Mouse (Mus musculus) myocyte (in vitro differentiated cells): ENCODE data around the gene Ubqln4. TPM values are rescaled to one million over a fixed set of nuclear protein-coding genes. Genes with fewer than 3 reads are reported as not detected.
A peak's percentile ranks its signal among the peaks of the same experiment; 100 is the strongest.

Experiments used
- H3K27me3 ChIP-seq: one replicate; pipeline ENCODE4 v1.6.1; 2011; ENCODE audit not compliant: control insufficient read depth, insufficient read depth, insufficient read length
- H3K36me3 ChIP-seq: one replicate; pipeline ENCODE4 v1.6.1; 2011; ENCODE audit not compliant: control insufficient read depth, insufficient read depth
- H3K4me2 ChIP-seq: one replicate; pipeline ENCODE4 v1.6.1; 2011; ENCODE audit warnings: low read depth, control low read depth
- H3K4me3 ChIP-seq: one replicate; pipeline ENCODE4 v1.5.1; 2011; ENCODE audit warnings: mild to moderate bottlenecking, control low read depth, moderate library complexity
- H3K79me2 ChIP-seq: one replicate; pipeline ENCODE4 v1.6.1; 2011; ENCODE audit not compliant: control insufficient read depth, insufficient read depth
- H3ac ChIP-seq: one replicate; pipeline ENCODE4 v1.6.1; 2011; ENCODE audit not compliant: control insufficient read depth, insufficient read length
- CEBPB ChIP-seq: IDR thresholded peaks from 2 replicates; pipeline ENCODE4 v1.6.1; 2011; ENCODE audit warnings: mild to moderate bottlenecking, moderate library complexity; ENCODE audit not compliant: poor library complexity, insufficient read depth, severe bottlenecking
- E2F4 ChIP-seq: IDR thresholded peaks from one replicate; pipeline ENCODE4 v1.6.1; 2011; ENCODE audit warnings: mild to moderate bottlenecking, control low read depth, moderate library complexity; ENCODE audit not compliant: insufficient read depth
- MAX ChIP-seq: IDR thresholded peaks from one replicate; pipeline ENCODE4 v1.6.1; 2011; ENCODE audit warnings: low read depth, mild to moderate bottlenecking, control low read depth
- MYOD1 ChIP-seq, 3 experiments: IDR thresholded peaks; one replicate each; pipeline ENCODE4 v1.6.1; 2011; ENCODE audit warnings: control low read depth in 2 of 3, low read depth in 2 of 3, mild to moderate bottlenecking in 2 of 3, moderate library complexity in 1 of 3; ENCODE audit not compliant: insufficient read length in 2 of 3, control insufficient read depth in 1 of 3
- MYOG ChIP-seq, 3 experiments: IDR thresholded peaks; one replicate each; pipeline ENCODE4 v1.6.1; 2011; ENCODE audit warnings: control low read depth in 2 of 3, low read depth in 2 of 3, mild to moderate bottlenecking in 2 of 3; ENCODE audit not compliant: insufficient read length in 2 of 3, control insufficient read depth in 1 of 3, insufficient read depth in 1 of 3
- POLR2A ChIP-seq: IDR thresholded peaks from one replicate; pipeline ENCODE4 v1.6.1; 2011; ENCODE audit warnings: low read depth, mild to moderate bottlenecking, control low read depth, moderate library complexity; ENCODE audit not compliant: insufficient read length
- POLR2AphosphoS2 ChIP-seq: IDR thresholded peaks from one replicate; pipeline ENCODE4 v1.6.1; 2011; ENCODE audit warnings: low read depth, control low read depth; ENCODE audit not compliant: insufficient read length
- REST ChIP-seq: IDR thresholded peaks from one replicate; pipeline ENCODE4 v1.6.1; 2011; ENCODE audit warnings: mild to moderate bottlenecking, control low read depth, moderate library complexity; ENCODE audit not compliant: insufficient read depth, insufficient read length
- SRF ChIP-seq: IDR thresholded peaks from one replicate; pipeline ENCODE4 v1.6.1; 2011; ENCODE audit warnings: low read depth; ENCODE audit not compliant: control insufficient read depth, insufficient read length
- TCF12 ChIP-seq: IDR thresholded peaks from one replicate; pipeline ENCODE4 v1.6.1; 2011; ENCODE audit warnings: mild to moderate bottlenecking, control low read depth; ENCODE audit not compliant: poor library complexity, insufficient read depth, severe bottlenecking
- TCF3 ChIP-seq: IDR thresholded peaks from one replicate; pipeline ENCODE4 v1.6.1; 2011; ENCODE audit warnings: low read depth, control low read depth; ENCODE audit not compliant: insufficient read length
- USF1 ChIP-seq: IDR thresholded peaks from one replicate; pipeline ENCODE4 v1.6.1; 2011; ENCODE audit warnings: low read depth, mild to moderate bottlenecking, control low read depth, moderate library complexity
- polyA plus RNA-seq: library from polyadenylated mRNA; unstranded; fragments of >200 nt; fragmentation: generic; extraction: Trizol; gene quantifications from one replicate; pipeline ENCODE4 v1.2.1, GENCODE M21; 2012; ENCODE audit warnings: missing spikeins

The Ubqln4 gene
- polyA plus RNA-seq, 1 experiment = 44.9 TPM

DNA sequence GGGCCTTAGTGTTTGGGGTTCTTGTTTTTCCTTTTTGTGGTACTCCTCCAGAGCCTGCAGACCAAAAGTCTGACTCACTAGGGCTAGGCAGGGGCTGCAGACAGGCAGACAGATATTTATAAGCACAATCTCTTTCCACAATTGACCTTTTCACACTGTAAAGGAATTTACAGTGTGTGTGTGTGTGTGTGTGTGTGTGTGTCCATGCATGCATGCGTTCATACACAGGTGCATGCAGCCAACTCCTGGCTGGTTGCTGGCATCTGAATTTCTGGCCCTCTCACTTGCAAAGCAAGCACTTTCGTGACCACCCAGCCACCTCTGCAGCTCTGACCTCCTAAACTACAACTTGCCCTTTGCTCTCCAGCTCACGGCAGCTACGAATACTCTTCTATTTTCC is 55.5 kb downstream of the Ubqln4 start:
- H3K36me3 ChIP-seq = no peaks in the 10 kb centered on the region
- peak overlapping the region; percentile 91 for H3K4me2 ChIP-seq
- peak overlapping the region; percentile 8 for H3K4me3 ChIP-seq
- H3K79me2 ChIP-seq = no peaks in the 10 kb centered on the region
- no peak overlapping the region for H3ac ChIP-seq
- no peak for TF ChIP-seq MAX
- no peak for TF ChIP-seq USF1
- no peak for TF ChIP-seq TCF3
- TF ChIP-seq MYOD1 (IDR thresholded peaks at IDR 0.05; ENCODE audit: control insufficient read depth in 1 of 3, insufficient read length in 2 of 3, low read depth in 2 of 3) = peak in 2 of 3 experiments; percentile 73 to 87
- no peak for TF ChIP-seq E2F4
- TF ChIP-seq SRF = no peak
- no peak for TF ChIP-seq POLR2AphosphoS2
- no peak for TF ChIP-seq REST
- TF ChIP-seq POLR2A = no peak
- no peak for TF ChIP-seq TCF12
- no peak for TF ChIP-seq CEBPB
- peak in 2 of 3 experiments; percentile 35 to 78 for TF ChIP-seq MYOG (IDR thresholded peaks at IDR 0.05; ENCODE audit: control insufficient read depth in 1 of 3, insufficient read depth in 1 of 3, insufficient read length in 2 of 3, low read depth in 2 of 3)
- H3K27me3 ChIP-seq = no peaks in the 10 kb centered on the region

DNA sequence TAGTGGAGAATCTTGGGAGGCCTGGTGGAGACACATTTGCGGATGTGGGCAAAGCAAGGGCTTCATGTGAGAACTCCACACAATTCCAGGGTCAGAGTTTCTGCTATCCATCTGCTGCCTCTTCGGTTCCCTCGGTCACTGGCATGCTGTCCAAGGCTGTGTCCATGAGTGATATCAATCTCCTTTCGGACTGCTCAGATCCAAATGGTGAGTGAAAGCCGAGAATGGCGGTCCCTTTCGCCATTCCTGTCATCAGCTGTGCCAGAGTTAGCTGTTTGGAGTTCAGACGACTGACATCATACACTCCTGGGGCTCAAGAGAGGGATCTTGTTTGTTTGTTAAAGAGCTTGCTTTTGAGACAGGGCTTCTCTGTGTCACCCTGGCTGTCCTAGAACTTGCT is 60.9 kb downstream of the Ubqln4 start:
- Histone ChIP-seq H3K36me3 (peaks cover 17% of the 10 kb centered on the region), H3K27me3 (no peaks in the 10 kb centered on the region), H3K4me3 (no peak overlapping the region), H3K4me2 (no peak overlapping the region), H3K79me2 (peaks cover 33% of the 10 kb centered on the region), H3ac (no peak overlapping the region)
- TF ChIP-seq MYOG (IDR thresholded peaks at IDR 0.05; ENCODE audit: control insufficient read depth in 1 of 3, insufficient read depth in 1 of 3, insufficient read length in 2 of 3, low read depth in 2 of 3) (no peak), MAX (no peak), MYOD1 (IDR thresholded peaks at IDR 0.05; ENCODE audit: control insufficient read depth in 1 of 3, insufficient read length in 2 of 3, low read depth in 2 of 3) (no peak), REST (no peak), POLR2A (no peak), CEBPB (no peak), USF1 (no peak), TCF12 (no peak), TCF3 (no peak), POLR2AphosphoS2 (no peak), SRF (no peak), E2F4 (no peak)

DNA sequence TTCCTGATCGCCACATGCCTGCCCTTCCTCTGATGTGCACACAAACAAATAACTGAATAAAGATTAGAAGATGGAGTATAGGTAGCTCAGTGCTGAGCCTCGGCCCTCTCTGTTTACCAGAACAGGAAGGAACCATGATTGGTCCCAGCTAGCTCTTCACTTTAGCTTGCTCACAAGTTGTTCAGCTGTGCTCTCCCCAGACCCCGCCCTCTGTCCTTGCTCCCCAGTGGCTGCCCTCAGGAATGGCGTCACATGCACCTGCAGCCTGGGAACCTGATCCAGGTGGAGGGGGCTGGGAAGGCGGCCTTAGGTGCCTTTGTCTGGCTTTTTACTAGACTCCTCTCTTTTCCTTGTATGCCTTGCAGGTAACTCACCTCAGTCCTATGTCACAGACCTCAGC is 61.6 kb downstream of the Ubqln4 start:
- H3K4me2 ChIP-seq = peak overlapping the region; percentile 83
- peaks cover 17% of the 10 kb centered on the region for H3K36me3 ChIP-seq
- H3K27me3 ChIP-seq = no peaks in the 10 kb centered on the region
- no peak overlapping the region for H3ac ChIP-seq
- TF ChIP-seq USF1 (no peak), MYOD1 (IDR thresholded peaks at IDR 0.05; ENCODE audit: control insufficient read depth in 1 of 3, insufficient read length in 2 of 3, low read depth in 2 of 3) (peak in 1 of 3 experiments; percentile 28), E2F4 (no peak), POLR2AphosphoS2 (no peak), MAX (no peak), POLR2A (no peak), TCF12 (no peak), MYOG (IDR thresholded peaks at IDR 0.05; ENCODE audit: control insufficient read depth in 1 of 3, insufficient read depth in 1 of 3, insufficient read length in 2 of 3, low read depth in 2 of 3) (peak in 1 of 3 experiments; percentile 77), TCF3 (no peak), REST (no peak)
- peaks cover 40% of the 10 kb centered on the region for H3K79me2 ChIP-seq
- H3K4me3 ChIP-seq = peak overlapping the region; percentile 94

DNA sequence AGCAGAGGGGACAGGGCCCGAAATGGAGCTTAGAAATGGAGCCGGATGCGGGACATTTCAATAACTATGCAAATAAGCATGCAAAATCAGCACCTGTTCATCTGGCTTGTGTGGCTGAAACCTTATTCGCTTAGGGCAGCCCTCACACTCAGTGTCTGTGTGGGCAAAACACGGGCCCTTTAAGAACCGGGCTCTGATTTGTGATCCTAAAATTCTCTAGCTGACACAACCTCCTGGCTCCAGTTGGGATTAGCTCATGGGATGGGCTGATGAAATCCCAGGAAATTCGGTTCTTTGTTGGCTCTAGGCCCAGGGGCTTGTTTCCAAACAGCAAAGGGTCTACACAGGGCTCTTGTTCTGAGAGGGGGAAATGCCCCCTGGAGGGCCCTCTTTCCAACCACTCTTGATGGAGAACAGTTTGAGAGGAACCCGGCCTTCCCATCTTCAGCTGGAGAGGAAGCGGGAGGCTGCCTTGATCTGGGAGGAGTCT is 62.4 kb downstream of the Ubqln4 start:
- H3ac ChIP-seq = peak overlapping the region; percentile 65
- peak overlapping the region; percentile 94 for H3K4me3 ChIP-seq
- H3K36me3 ChIP-seq = peaks cover 17% of the 10 kb centered on the region
- no peaks in the 10 kb centered on the region for H3K27me3 ChIP-seq
- TF ChIP-seq MYOD1 (IDR thresholded peaks at IDR 0.05; ENCODE audit: control insufficient read depth in 1 of 3, insufficient read length in 2 of 3, low read depth in 2 of 3) = peak; percentile 53 to 89 (median 82)
- peak; percentile 99 for TF ChIP-seq CEBPB
- TF ChIP-seq TCF3 = no peak
- peak; percentile 31 for TF ChIP-seq POLR2A
- no peak for TF ChIP-seq E2F4
- TF ChIP-seq TCF12 = peak; percentile 44
- TF ChIP-seq MYOG (IDR thresholded peaks at IDR 0.05; ENCODE audit: control insufficient read depth in 1 of 3, insufficient read depth in 1 of 3, insufficient read length in 2 of 3, low read depth in 2 of 3) = peak in 1 of 3 experiments; percentile 74
- peaks cover 48% of the 10 kb centered on the region for H3K79me2 ChIP-seq
- peak overlapping the region; percentile 98 for H3K4me2 ChIP-seq
